Mouse (Mus musculus): ENCODE measurements around the gene Fam69a. TPM values are rescaled to one million over a fixed set of nuclear protein-coding genes. Genes with fewer than 3 reads are reported as not detected.
"Not testable (repeated sequence)": the region's sequence is repeated elsewhere in the genome, so short reads cannot be mapped to it uniquely, and the experiment has no call there.

Gene Fam69a
- total RNA-seq, 4 experiments from 2014 or later, result 4.2 to 6.4 (median 5.3) TPM

DNA sequence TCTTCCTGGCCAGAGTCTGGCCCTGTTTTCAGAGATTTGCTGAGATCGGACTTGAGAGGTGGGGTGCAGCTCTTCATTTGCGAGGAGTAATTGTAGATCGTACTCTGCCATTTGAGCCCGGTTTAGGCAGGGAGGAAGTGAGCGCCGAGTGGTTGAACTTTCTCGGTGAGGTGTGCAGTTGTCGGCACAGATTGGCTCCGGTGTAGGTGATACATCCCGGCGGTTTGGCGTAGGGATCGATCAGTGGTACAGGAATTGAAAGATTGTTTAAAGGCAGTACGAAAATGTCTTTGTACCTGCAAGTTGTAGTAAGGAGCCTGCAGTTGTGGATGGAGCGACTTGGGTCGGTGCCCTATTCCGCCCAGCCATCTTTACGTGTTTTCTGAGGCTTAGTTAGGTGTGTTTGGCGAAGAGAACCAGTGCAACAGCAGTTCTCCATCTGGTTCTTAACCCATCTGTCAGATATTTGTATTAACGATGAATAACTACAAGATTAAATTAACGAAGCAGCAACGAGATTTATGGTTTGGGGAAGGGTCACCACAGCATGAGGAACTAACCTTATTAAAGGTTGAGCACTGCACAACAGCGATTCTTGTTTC, 85.8 kb downstream of the Fam69a start:
- DNase-seq, result no peak

DNA sequence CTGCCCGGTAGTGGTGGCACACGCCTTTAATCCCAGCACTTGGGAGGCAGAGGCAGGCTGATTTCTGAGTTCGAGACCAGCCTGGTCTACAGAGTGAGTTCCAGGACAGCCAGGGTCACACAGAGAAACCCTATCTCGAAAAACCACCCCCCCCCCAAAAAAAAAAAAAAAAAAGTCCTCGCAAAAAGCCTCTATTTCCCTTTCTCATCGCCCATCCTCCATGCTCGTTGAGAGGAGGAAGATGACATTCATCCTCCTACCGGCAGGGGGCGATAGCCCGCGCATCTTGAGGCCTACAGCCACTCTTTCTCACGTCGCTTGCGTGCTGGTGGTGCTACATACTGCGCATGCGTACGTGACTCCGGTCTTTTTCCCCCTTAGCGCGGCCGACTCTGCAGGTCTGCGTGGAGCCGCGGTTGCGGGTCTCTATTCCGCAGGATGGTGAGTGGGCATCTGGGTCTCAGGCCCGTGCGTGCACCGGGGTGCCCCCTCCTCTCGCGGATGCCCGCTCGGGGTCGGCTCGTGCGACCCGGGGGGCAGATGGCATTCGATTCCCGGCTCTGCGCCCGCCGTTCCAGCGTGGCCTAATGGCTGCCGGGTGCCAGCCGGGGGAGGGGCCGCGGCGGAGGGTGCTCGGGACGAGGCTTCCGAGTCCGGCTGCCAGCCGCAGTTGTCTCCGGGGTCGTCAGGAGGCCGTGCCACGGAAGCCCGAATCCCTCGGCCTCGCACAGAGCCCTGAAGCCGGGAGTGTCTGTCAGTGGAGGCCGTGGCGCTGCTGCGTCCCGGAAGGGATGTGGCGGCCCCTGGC, 86.5 kb downstream of the Fam69a start, which contains the start of gene Rpl5:
TSS of gene Rpl5 (plus strand) at position 297 of the 808 bp plus-strand sequence.
- peak; percentile 92 for DNase-seq

DNA sequence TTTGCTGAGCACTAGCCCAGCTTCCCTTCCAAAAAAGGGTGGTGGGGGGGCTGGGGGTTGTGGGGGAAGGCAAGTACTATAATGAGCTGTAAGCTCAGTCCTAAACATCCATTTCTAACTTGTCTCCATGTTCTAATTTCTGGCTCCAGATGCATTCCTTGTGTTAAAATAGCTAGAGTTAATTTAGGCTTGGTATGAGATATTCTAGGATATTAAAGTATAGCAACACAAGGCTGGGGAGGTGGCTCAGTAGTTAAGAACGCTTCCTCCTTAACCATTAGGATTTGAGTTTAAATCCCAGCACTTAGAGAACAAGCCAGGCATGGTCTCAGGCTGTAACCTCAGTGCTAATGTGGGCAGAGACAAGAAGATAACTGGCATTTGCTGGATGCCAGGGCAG, 90.6 kb downstream of the Fam69a start:
- DNase-seq, result no peak

DNA sequence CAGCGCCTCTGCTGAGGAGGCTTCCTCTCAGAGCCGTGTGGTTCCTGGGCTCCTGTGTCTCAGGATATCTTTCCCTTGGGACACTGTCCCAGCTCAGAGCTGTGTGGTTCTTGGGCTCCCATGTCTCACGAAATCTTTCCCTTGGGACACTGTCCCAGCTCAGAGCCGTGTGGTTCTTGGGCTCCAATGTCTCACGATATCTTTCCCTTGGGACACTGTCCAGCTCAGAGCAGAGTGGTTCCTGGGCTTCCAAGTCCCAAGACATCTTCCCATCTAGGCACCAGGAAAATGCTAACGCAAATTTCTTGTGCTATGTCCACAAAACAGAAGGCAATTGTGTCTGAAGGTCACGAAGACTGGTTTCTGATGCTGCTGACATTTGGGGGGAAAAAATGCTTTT, 92.2 kb downstream of the Fam69a start:
- DNase-seq, result no peak

DNA sequence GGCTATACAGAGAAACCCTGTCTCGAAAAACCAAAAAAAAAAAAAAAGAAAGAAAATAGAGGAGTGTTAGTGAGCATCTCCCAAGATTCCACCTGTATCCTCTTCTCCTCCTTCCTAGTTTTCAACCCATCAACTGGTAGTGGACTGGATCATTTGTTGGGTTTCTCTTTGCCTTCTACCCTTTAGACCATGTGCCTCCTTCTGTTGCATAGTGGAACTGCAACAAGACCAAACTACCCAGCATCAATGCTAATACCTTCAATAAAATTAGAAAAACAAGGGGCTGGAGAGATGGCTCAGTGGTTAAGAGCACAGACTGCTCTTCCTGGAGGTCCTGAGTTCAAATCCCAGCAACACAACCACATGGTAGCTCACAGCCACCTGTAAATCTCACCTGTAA, 95.4 kb downstream of the Fam69a start:
- not testable (repeated sequence) for DNase-seq

DNA sequence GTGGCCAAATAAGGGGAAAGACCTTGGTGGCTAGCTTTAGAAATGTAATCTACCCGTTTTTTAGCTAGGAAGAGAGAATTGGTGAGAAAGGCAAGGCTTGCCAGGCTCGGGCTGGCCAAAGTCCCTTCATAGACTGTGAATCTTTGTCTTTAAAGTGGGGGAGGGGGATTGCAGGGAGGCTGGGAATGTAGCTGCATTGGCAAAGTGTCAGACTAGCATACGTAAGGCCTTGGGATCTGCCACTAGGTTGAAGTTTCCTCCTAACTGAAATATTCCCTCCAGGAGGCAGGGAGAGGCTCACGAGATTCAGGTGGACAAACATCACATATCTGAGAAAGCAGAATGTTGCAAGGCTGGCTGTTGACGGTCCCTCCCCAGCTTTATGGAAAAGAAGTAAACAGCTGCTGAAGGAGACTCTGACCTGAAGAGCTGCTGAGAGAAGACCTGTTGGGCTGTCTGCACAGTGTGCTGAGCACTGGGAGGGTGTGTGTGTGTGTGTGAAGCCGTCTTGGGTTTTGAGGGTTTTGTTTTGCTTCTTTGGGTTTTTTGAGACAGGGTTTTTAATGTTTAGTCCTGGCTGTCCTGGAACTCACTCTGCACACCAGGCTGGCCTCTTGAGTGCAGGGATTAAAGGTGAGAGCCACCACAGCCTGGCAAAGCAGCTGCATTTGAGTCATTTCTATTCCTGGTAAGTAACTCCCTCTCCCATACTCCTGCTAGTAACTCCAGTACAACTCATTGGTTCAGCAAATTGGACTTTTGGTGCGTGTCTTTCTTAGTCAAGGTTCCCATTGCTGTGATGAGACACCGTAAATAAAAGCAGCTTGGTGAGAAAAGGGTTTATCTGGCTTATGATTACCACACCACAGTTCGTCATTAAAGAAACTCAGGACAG, 96.6 kb downstream of the Fam69a start:
- DNase-seq, result no peak

DNA sequence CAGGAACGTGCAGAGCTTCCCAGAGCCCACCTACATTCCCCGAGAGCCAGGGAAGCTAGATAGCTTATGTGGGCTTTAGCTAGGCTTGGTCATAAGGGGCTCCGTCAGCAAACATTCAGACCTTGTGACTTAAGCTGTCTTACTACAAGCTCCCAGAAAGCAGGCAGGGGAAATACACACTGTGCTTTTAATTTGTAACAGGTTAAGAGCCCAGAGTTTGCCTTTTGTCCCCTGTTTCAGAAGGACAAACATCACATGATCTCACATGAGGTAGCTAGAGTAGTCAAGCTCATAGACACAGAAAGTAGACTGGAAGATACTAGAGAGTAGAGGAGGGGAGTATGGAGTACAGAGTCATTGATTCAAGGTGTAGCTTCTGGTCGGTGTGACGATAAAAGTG, 106.2 kb downstream of the Fam69a start:
- no peak for DNase-seq

DNA sequence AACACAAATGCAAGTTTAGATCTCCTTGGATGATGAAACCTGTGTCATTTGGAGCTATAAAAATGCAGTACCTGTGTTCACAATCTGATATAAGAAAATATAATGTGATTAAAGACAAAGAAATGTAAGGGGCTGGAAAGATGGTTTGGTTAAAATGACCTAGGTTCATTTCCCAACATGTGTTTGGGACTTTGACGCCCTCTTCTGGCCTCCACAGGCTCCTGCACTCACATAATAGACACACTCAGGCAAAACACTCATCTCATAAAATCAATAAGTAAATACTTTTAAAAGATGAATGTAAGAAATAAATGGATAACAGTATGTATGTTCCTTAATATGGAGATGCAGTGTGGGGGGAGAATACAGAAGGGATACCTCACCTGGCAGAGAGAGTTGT, 109.8 kb downstream of the Fam69a start:
- DNase-seq, result no peak

DNA sequence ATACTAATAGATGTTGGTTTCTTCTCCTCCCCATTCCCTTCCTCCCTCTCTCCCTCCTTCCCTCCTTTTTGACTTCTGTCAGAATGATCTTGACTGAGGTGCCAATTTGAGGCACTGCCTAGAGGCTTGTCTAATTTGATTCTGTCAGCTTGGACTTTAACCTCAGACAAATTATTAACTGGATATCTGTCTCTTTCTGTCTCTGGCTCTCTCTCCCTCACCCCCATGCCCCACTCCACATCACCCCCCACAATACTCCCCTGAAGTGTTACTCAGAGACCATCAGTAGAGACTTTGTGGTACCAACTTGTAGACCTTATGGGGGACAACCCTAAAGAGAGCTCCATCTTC, 111.6 kb downstream of the Fam69a start:
- DNase-seq, result no peak

DNA sequence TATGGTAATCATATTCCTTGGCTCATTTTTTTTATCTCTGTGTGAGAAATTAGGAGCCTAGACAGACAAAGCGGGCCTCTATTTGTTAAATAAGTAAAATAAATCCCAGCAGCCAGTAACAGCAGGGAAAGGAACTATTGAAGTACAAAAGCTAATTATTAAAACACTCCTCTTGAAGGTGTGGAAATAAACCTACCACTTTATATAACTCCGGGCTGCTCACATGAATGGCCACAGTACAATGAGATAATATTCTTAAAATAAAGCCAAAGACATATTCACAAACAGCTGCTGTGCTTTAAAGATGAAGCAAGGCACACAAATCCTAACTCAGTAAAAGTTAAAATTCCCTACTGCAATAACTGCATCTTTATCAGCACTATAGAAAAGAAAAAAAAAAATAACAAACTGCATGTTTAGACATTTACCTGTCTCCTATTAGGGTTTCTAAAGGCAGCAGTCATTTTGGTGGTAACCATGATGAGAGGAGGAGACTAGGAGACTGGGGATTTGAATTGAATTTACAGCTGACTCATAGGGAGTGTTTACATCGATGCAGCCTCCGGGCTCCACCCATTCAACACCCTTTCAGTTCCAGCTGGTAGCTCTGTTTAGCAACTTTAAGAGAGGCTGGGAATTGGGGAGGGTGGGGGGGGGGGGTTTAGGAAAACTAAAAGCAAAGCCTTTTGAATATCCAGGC, 112.2 kb downstream of the Fam69a start, which contains the start of gene Evi5:
TSS of gene Evi5 (minus strand) at position 547 of the 700 bp plus-strand sequence.
- no peak for DNase-seq

DNA sequence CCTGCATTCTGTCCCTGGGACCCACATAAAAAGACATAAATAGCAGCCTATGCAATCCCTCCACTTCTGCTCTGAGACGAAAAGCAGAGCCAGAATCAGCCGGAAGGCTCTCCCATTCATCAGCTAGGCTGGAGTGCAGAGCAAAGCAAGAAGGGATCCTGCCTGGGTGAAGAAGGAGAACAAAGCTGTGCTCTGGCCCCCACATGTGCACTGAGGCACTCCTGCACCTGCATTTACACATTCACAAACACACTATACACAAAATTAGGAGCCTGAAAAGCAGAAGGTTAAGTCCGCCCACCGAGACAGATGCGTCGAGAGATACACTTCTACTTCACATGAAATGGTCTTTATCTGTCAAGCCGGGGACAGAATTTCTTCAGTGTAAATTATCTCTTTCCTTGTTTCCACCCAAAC, 113.0 kb downstream of the Fam69a start:
- no peak for DNase-seq

DNA sequence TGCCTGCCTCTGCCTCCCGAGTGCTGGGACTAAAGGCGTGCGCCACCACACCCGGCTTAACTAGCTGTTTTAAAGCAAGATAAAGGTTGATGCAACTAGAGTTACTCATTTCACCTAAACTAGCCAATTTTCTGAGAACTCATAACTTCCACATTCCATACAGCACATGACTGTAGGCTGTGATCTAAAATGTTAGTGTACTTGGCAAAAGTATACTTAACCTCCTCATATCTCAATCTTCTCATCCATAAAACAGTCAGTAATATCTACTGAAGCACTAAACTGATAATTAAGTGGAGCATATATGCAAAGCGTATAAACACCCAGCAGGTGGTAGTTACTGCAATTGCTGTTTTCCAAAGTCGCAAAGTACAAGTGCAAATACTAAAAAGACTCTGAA, 113.6 kb downstream of the Fam69a start:
- DNase-seq, result no peak

DNA sequence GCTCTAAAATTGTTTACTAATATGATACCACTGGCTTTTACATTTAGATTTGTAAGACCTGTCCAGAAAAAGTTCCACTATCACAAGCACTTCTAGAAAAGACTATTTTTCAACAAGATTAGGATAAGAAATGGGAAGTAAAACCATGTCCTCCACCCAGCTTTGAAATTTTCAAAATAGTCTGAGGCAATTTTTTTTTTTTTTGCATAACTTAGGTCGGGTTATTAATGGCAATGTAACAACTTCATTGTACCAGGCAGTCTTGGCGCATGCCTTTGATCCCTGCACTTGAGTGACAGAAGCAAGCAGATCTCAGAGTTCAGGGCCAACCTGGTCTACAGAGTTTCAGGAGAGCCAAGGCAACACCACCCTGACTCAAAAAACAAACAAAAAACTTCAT, 117.2 kb downstream of the Fam69a start:
- peak; percentile 48 for DNase-seq

DNA sequence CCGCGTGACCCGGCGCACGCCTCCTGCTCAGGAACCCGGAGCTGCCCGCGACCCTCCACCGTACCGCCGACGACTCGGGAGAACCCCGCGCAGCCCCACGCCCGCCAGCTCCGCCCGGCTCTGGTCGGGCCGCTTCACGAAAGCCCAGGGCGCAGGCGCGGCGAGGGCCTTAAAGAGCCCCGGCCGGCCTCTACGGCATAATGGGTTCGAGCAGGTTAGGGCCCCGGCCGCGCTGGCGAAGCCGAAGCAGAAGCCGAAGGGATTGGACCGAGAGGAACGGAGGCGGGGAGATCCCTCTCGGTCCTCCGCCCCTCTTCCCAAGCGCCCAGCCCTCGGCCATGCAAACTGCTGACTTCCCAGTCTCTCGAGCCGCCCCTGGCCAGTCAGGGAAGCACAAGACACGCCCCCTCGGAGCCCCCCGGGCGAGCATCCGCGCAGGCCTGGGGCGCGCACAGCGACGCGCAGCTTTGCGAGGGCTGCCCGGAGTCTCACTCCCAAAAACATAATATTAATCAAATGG, 117.9 kb downstream of the Fam69a start:
- peak; percentile 93 for DNase-seq

DNA sequence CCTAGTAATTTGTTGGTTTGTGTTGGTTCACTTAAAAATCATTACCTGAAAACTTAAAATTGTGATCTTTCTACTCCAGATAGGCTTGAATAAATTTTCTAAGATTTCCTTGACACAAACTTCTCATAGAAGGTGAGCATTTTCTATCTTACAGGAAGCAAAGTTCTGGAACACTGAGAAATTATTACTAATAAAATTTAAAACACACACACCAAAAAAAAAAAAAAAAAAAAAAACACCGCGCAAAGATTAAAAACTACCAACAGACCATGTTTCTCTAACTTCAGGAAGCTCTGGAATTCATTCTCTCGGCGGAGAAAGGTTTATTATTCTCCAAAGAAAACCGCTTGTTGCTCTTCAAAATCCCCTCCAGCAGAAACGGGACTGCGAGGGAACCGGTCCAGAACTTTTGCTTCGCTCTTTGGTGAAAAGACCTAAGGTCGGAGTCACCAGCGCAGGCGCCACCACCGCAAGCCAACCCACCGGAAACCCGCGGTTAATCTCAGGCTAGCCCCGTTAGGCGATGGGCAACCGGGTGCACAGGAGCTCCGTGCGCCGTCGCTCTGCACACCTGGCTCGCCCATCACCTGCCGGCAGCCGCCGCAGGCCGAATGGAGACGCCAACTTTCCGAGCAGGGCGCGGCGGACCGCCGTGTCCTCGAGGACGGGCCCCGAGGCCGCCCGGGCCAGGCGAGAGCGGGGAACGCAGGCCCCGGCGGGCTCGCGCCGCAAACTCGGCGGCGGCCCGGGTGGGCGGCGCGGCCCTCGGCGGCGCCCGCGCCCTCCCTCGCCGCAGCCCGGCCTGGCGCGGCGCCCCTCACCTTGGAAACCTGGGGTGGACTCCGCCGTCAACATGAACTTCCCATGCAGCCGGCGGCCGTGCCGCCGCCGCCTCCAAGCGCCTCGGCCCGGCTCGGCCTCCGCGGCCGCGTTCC, 118.6 kb downstream of the Fam69a start:
- peak; percentile 55 for DNase-seq

DNA sequence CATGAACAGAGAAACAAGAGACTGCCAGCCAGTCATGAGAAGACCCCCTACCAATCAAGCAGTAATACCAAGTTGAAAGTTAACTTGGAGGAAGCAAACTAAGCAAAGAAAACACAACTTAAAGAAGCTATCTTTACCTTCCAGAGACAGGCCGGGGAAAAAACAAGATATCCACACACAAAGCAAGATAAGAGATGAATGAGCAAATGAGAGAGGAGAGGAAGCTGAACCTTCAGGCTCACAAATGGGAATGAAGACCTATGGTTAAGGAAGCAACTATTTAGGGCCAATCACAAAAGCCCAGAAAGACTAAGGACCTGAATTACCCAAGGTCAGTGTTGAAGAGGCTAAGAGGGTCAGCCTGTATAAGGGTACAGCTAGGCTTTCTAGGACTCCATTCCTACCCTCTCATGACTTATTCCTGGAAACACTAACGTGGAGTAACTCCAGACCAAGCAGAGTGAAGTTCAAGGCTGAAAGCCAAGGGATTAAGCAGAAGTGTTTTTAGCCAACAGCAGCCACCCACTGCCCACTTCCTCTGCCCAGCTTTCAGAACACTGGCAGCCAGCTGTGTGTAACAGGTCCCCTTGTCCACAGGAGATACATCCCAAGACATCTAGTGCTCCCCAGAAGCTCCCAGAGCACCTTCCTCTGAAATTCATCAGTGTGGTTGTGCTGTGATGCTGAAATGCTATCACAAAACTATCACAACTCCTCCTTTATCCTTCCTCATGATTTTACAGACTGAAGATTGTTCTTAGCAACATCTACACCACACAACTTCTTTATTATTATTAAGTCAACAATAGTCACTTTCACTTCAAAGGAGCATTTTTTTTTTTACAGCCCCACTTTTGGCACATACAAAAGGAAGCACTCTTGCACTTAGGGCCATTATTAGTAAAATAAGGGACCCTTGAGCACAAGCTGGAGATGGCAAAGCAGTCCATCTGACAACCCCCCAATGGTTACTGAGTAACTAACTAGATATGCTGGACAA, 120.5 kb downstream of the Fam69a start:
- DNase-seq, result no peak

DNA sequence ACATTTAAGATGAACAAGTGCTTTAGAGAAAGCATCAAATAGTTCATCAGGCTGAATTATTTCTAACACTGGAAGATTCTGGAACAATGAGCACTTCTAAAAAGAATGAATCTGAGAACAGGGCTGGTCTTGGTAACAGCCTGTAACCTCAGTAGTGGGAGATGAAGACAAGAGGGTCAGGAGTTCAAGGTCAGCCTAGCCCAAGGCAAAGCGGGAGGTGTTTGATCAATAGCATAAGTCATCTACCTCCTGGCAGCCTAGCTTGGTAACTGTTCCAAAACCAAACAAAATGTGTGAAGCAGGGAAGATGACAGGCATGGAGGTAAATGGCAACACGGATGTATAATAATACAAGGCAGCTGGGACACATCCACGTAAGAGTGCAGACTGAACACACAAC, 122.9 kb downstream of the Fam69a start:
- DNase-seq, result no peak

DNA sequence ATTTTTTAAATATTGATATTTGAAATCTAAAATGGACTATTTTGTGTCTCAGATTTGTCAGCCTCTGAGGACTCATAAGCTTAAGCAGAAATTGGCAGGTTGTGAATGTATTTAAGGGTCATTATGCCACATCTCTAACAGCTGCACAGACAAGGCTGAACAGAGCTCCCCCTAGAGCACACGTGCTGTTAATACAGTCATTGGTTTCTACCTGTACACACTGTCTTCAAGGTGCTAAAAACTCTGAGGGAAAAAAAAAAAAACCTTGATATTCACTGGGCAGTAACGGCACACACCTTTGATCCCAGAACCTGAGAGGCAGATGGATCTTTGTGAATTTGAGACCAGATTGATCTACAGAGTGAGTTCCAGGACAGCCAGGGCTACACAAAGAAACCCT, 127.9 kb downstream of the Fam69a start:
- DNase-seq, result no peak

Data from adrenal gland, adult 8-10 months (tissue).